Mouse (Mus musculus) kidney, embryonic 14.5 days (tissue): ENCODE measurements at regions not wholly inside any gene's neighbourhood (a gene's known extent, or its start where the extent isn't known, plus 50 kb on each side); places are given as distances from the start of the nearest gene placed in this dataset.

Experiments
- ATAC-seq: fragments of 200-750 bp; cut with Nextera tagmentation; 2 replicates; pipeline ENCODE4 v1.8.0; 2017; ENCODE audit warnings: moderate number of reproducible peaks, mild to moderate bottlenecking, moderate TSS enrichment, moderate library complexity; ENCODE audit not compliant: low FRiP score, low TSS enrichment
- H3K27ac ChIP-seq: fragments of 300-500 bp; sonication (generic); 2 replicates; pipeline ENCODE4 v1.5.1; 2014; ENCODE audit warnings: low read depth, mild to moderate bottlenecking, low read length, moderate library complexity, mixed read lengths
- H3K27me3 ChIP-seq: fragments of 300-500 bp; sonication (generic); 2 replicates; pipeline ENCODE4 v1.6.1; 2014; ENCODE audit warnings: mild to moderate bottlenecking, low read length; ENCODE audit not compliant: control insufficient read depth, insufficient read depth
- H3K36me3 ChIP-seq: fragments of 300-500 bp; sonication (generic); 2 replicates; pipeline ENCODE4 v1.6.1; 2014; ENCODE audit warnings: low read length, mixed read lengths; ENCODE audit not compliant: control insufficient read depth, insufficient read depth
- H3K4me1 ChIP-seq: fragments of 300-500 bp; sonication (generic); 2 replicates; pipeline ENCODE4 v1.6.1; 2014; ENCODE audit warnings: low read length, mixed read lengths; ENCODE audit not compliant: control insufficient read depth, insufficient read depth
- H3K4me2 ChIP-seq: fragments of 300-500 bp; sonication (generic); replicated peaks from 2 replicates; pipeline ENCODE4 v1.6.1; 2014; ENCODE audit warnings: low read depth, mild to moderate bottlenecking, low read length
- H3K4me3 ChIP-seq: fragments of 300-500 bp; sonication (generic); 2 replicates; pipeline ENCODE4 v1.5.1; 2014; ENCODE audit warnings: mild to moderate bottlenecking, low read length
- H3K9ac ChIP-seq: fragments of 300-500 bp; sonication (generic); 2 replicates; pipeline ENCODE4 v1.6.1; 2014; ENCODE audit warnings: low read depth, mild to moderate bottlenecking, low read length, moderate library complexity
- H3K9me3 ChIP-seq: fragments of 300-500 bp; sonication (generic); 2 replicates; pipeline ENCODE4 v1.6.1; 2016; ENCODE audit warnings: low read length; ENCODE audit not compliant: control insufficient read depth
- WGBS: fragments of 180-500 bp; shearing (Covaris S2); extraction: QIAGEN DNeasy Blood & Tissue Kit; methylation state at CpG from one replicate; pipeline ENCODE4 v1.1.7; 2014; 5-methylcytosine and 5-hydroxymethylcytosine counted together

DNA sequence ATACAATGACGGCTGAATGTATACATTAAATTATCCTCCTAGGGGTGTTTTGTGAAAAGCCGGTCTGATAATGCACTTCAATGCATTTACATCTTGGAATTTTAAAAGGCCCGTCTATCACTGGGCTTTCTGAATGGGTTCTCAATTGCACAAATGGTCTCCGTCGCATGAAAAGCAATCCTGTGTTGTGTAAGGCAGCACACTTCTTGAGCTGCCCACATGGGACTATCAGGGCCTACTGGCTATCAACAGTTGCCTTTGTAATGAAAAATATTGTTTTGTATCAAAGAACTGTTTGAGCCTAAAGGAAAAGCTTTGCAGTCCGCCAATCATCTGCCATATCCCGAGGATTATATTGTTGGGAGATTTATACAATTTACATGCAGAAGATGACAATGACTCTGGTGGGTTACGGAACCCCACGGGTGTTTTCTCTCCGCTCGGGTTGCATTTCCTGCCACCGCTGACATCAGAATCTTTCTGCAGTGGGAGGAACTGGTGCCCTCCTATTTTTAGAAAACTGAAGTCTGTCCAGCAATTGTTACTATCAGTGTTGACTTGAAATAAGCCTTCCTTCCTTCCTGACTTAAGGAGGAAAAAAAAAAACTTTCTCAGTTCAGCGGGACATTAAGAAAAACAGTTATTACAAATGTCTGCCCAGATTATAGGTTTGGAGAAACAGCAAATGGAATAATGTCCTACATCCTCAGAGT, 118.7 kb downstream of the Tmem26 start:
- H3K36me3 ChIP-seq, result no peaks in the 10 kb centered on the region
- 72% methylated on average over 13 of the region's 13 CpGs for WGBS
- H3K4me2 ChIP-seq, result no peak overlapping the region
- no peaks in the 10 kb centered on the region for H3K4me1 ChIP-seq
- 0 out of 2 replicates have a peak overlapping the region, but pooled peaks have one; percentile 13 for H3K27ac ChIP-seq
- no peak overlapping the region for H3K9ac ChIP-seq
- ATAC-seq, result no peak
- no peak overlapping the region for H3K4me3 ChIP-seq
- H3K9me3 ChIP-seq, result no peaks in the 10 kb centered on the region
- no peaks in the 10 kb centered on the region for H3K27me3 ChIP-seq

DNA sequence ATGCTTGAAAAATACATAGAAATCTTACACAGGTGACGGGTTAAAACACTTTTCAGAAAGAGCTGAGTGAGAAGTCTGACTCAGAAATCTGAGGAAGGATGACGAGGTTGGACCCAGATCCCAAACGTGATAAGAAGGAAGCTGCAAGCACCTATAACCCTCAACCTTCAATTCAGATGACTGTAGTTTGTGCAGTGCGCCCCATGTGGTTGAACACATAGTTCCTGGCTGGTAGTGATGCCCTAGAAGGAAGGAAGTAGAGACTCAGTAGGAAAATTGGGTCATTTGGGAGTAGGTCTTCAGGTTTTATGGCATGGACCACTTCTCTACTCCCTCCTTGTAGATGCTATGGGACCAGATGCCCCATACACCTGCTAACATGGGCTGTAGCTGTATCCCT, 120.6 kb downstream of the Tmem26 start:
- Histone ChIP-seq H3K4me2 (no peak overlapping the region), H3K9ac (no peak overlapping the region), H3K9me3 (no peaks in the 10 kb centered on the region), H3K36me3 (no peaks in the 10 kb centered on the region), H3K27me3 (no peaks in the 10 kb centered on the region), H3K4me3 (no peak overlapping the region), H3K27ac (no peak overlapping the region), H3K4me1 (no peaks in the 10 kb centered on the region)
- WGBS, result 84% methylated on average over 4 of the region's 4 CpGs
- ATAC-seq, result no peak

DNA sequence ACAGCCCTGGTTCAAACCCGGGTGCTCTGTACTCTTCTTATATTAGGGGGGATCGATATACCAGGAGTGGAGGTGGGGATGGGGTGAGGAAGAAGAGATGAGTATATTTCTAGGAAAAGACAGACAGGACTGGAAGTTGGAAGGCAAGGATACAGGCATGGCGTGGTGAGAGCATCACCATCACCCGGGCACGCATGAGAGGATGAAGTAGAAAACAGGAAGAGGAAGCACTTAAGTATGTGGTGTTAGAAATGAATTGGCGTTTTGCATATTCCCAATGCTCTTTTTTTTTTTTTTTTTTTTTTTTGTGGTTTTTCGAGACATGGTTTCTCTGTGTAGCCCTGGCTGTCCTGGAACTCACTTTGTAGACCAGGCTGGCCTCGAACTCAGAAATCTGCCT, 121.2 kb downstream of the Tmem26 start:
- Histone ChIP-seq H3K27ac (no peak overlapping the region), H3K4me1 (no peaks in the 10 kb centered on the region), H3K9ac (no peak overlapping the region), H3K36me3 (no peaks in the 10 kb centered on the region), H3K27me3 (no peaks in the 10 kb centered on the region), H3K9me3 (no peaks in the 10 kb centered on the region), H3K4me3 (no peak overlapping the region), H3K4me2 (no peak overlapping the region)
- WGBS, result 97% methylated on average over 8 of the region's 8 CpGs
- no peak for ATAC-seq

DNA sequence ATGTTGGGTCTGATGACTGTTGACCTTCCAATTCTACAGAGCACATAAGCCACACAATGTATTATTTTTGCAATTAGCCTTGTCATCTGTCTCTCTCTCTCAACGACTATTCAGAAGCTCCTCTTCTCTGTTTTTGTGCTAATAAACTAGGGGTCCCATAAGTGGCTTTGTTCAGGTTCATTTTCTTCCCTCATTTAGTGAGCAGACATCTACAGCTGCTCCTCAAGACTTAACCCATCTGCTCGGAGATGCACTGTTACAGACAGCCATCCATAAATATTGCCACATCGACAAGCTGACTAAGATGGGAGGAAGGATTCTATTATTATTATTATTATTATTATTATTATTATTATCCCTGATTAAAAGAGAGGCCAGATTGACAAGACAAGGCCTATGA, 127.7 kb downstream of the Tmem26 start:
- 71% methylated on average over 3 of the region's 3 CpGs for WGBS
- H3K27ac ChIP-seq, result no peak overlapping the region
- H3K9ac ChIP-seq, result no peak overlapping the region
- no peaks in the 10 kb centered on the region for H3K36me3 ChIP-seq
- H3K4me2 ChIP-seq, result no peak overlapping the region
- no peak overlapping the region for H3K4me3 ChIP-seq
- H3K9me3 ChIP-seq, result no peaks in the 10 kb centered on the region
- no peaks in the 10 kb centered on the region for H3K27me3 ChIP-seq
- no peak for ATAC-seq
- H3K4me1 ChIP-seq, result no peaks in the 10 kb centered on the region

DNA sequence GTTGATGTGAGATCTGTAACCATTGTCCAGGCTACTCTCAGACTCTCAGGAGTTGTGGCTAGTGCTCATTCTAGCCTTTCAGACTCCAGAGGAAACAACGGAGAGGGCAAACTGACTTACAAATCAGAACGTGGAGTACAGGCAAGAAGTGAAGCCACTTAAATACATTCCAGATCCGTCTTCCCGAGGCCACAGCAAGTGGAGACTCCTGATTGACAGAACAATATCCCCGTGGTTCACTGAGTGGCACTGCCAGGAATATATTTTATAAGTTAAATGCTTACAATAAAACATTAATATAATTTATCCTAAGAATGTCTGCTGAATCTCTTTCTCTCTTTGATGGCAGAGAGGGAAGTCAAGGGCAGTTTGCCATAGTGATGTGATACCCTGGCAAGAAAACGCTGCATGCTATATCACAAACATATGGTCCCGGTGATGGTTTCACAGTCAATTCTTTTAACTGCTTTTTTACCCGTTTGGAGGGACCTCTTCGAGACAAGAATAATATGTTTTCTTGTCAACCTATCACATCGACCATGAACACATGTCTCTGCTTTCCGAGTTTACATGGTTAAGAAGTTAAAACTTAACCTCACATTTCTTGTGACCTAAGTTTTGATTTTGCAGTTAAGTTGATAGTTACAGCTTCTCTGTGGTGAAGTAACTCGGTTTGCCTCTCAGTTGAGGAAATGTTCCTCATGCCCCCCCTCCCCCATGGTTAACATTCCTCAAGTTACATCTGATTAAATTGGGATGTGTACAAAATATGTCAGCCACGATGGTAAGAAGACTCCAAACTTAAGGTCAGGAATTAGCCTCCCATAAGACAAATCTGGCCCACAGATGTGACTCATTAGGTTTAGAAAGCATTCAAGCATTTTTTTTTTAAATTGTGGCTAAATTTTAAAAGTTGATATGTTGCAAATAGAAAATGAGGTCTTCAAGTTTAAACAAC, 132.8 kb downstream of the Tmem26 start:
- Histone ChIP-seq H3K9me3 (no peaks in the 10 kb centered on the region), H3K36me3 (no peaks in the 10 kb centered on the region), H3K4me3 (no peak overlapping the region), H3K4me1 (no peaks in the 10 kb centered on the region), H3K27ac (no peak overlapping the region), H3K9ac (no peak overlapping the region), H3K27me3 (no peaks in the 10 kb centered on the region), H3K4me2 (no peak overlapping the region)
- WGBS, result 56% methylated on average over 13 of the region's 13 CpGs
- ATAC-seq, result no peak

DNA sequence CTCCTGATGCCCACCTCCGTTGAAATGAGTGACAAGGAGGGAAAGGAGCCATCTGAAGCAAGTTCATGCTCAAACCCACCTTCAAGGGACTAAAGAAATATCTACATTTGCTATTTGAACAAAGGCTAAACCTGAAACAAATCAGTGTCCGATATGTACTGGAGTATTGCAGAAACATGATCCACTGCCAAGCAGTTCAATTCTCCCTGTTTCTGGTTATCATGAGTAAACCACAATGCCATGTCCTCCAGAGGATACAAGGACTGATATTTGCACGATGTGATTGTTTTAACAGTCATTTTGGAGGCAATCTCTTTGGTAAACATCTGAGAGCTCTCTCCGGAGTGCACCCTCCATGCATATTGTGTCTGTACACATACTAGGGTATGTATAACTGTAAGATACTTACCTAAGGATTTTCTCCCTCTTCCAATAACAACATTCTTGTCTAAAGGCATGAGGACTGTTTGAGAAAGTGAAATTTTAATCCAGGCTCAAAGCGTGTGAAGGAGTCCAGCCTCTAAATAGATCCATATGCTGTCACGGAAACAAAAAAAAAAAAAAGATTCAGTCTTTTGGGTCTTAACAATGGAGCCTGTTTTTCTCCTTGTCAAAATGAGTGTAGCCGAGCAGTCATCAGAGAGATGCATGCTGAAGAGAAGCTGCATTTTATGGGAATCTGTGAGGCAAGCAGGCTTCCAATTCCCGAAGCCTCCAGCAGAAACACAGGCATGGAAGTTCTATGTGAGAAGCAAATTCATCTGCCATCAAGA, 141.3 kb downstream of the Tmem26 start:
- no peak overlapping the region for H3K4me2 ChIP-seq
- H3K9ac ChIP-seq, result no peak overlapping the region

DNA sequence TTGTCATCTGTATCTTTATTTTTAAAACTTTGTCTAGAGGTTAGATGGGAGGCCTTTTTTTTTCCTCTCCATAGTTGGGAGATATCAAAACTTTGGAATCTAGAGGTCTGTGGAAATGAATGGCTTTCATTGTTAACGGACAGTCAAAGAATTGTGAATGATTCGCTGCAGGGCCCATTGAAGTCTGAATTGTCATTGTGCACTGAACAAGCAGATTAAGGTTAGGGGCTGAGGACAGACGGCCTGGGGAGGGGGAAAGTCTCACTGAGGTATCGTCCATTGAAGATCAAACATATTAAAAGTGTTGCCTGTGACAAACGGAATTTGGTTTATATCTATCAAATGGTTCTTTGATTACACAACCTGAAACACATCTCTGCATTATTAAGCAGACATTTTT, 142.3 kb downstream of the Tmem26 start:
- 76% methylated on average over 5 of the region's 5 CpGs for WGBS
- Histone ChIP-seq H3K4me3 (no peak overlapping the region), H3K9me3 (no peaks in the 10 kb centered on the region), H3K4me1 (no peaks in the 10 kb centered on the region), H3K27ac (no peak overlapping the region), H3K27me3 (no peaks in the 10 kb centered on the region), H3K36me3 (no peaks in the 10 kb centered on the region), H3K4me2 (no peak overlapping the region), H3K9ac (no peak overlapping the region)
- no peak for ATAC-seq

More for the DNA sequence above, 141.3 kb downstream of the Tmem26 start:
- Histone ChIP-seq H3K36me3 (no peaks in the 10 kb centered on the region), H3K4me3 (no peak overlapping the region), H3K27ac (no peak overlapping the region), H3K9me3 (no peaks in the 10 kb centered on the region), H3K27me3 (no peaks in the 10 kb centered on the region), H3K4me1 (no peaks in the 10 kb centered on the region)
- WGBS, result 77% methylated on average over 8 of the region's 8 CpGs
- no peak for ATAC-seq

DNA sequence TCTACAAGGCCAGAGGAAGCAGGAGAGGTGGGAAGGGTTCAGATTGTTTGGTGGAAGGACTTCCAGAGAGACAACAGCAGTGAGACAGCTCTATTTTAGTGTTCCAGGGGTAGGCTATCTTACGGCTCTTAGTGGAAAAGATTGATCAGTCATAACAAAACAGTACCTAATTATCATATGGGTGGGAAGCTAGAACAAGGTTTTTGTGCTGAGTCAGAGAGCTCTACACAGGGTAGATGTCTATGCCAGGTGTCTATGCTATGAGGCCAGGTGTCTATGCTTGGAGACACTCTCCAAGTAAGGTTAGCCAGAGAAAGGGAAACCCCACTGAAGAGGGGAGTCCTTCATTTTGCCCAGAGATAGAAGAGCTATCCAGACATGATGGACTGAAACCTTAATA, 143.9 kb downstream of the Tmem26 start:
- H3K4me3 ChIP-seq, result no peak overlapping the region
- H3K27me3 ChIP-seq, result no peaks in the 10 kb centered on the region
- 97% methylated on average over 1 of the region's 1 CpGs for WGBS
- H3K9me3 ChIP-seq, result no peaks in the 10 kb centered on the region
- no peak overlapping the region for H3K27ac ChIP-seq
- H3K4me1 ChIP-seq, result no peaks in the 10 kb centered on the region
- H3K36me3 ChIP-seq, result no peaks in the 10 kb centered on the region
- H3K9ac ChIP-seq, result no peak overlapping the region
- no peak overlapping the region for H3K4me2 ChIP-seq
- ATAC-seq, result no peak
